Mouse (Mus musculus) ES-E14 (cell line): ENCODE data around the gene Vezf1.

ENCODE experiments used
- CHD2 ChIP-seq: IDR thresholded peaks from 2 replicates; pipeline ENCODE4 v1.6.1; 2014; ENCODE audit warnings: mild to moderate bottlenecking, low read depth, low read length, inconsistent platforms
- HCFC1 ChIP-seq: IDR thresholded peaks from 2 replicates; pipeline ENCODE4 v1.6.1; 2012; ENCODE audit warnings: low read length, inconsistent platforms, borderline replicate concordance; ENCODE audit not compliant: insufficient read depth
- MAFK ChIP-seq: IDR thresholded peaks from 2 replicates; pipeline ENCODE4 v1.6.1; 2014; ENCODE audit warnings: mild to moderate bottlenecking, low read depth, low read length, inconsistent platforms; ENCODE audit not compliant: insufficient read depth
- ZC3H11A ChIP-seq: IDR thresholded peaks from 2 replicates; pipeline ENCODE4 v1.6.1; 2012; ENCODE audit warnings: low read depth, mild to moderate bottlenecking, inconsistent platforms, low read length, borderline replicate concordance
- ZNF384 ChIP-seq: IDR thresholded peaks from 2 replicates; pipeline ENCODE4 v1.6.1; 2012; ENCODE audit warnings: low read depth, low read length, inconsistent platforms

DNA sequence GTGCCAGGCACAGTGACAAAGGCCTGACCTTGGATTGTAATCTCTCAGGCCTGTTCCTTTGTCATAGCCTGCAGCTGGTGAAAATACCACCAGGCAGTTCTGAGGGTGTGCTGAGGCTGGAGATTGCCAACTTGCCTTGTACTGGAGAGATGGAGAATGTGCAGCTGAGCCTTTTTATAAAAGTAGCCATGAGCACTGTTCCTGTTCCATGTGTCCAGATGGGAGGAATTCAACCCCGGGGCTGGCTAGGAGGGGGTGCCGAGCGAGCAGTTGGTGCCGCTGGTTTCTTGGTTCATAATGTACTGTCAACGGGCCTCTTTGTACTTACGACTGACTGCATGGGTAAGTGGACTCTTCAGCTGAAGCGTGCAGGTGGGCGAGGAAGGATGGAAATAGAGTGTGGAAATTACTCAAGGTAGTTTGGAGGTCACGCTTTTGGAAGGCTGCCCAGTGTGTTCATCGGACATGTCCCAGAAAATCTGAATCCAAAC, 31.3 kb upstream of the Vezf1 start:
- TF ChIP-seq HCFC1 (no peak), CHD2 (no peak), ZNF384 (no peak), MAFK (no peak), ZC3H11A (no peak)
